Mouse (Mus musculus) erythroblast, embryonic 14.5 days (primary cell): ENCODE results near the gene Gm38392. TPM values are rescaled to one million over a fixed set of nuclear protein-coding genes. Genes with fewer than 3 reads are reported as not detected.

Experiments
- H3K27me3 ChIP-seq: 2 replicates; pipeline ENCODE4 v1.6.1; 2012; ENCODE audit warnings: inconsistent platforms; ENCODE audit not compliant: control insufficient read depth
- H3K36me3 ChIP-seq: 2 replicates; pipeline ENCODE4 v1.6.1; 2012; ENCODE audit warnings: mild to moderate bottlenecking, inconsistent platforms; ENCODE audit not compliant: control insufficient read depth
- H3K4me1 ChIP-seq: 2 replicates; pipeline ENCODE4 v1.6.1; 2012; ENCODE audit warnings: inconsistent platforms; ENCODE audit not compliant: control insufficient read depth
- H3K4me3 ChIP-seq: replicated peaks from 2 replicates; pipeline ENCODE3; 2012; ENCODE audit warnings: moderate library complexity, mild to moderate bottlenecking, inconsistent platforms
- H3K9me3 ChIP-seq: 2 replicates; pipeline ENCODE4 v1.6.1; 2012; ENCODE audit warnings: low read length, inconsistent platforms, mixed read lengths; ENCODE audit not compliant: control insufficient read depth
- GATA1 ChIP-seq: IDR thresholded peaks from 2 replicates; pipeline ENCODE4 v1.6.1; 2012; ENCODE audit warnings: low read length, inconsistent platforms, mixed read lengths
- TAL1 ChIP-seq: IDR thresholded peaks from 3 replicates; pipeline ENCODE4 v1.6.1; 2012; ENCODE audit warnings: low read length, inconsistent platforms, mixed read lengths
- polyA plus RNA-seq: library from polyadenylated mRNA; stranded (reverse); fragments of >175 nt; gene quantifications from 2 replicates; pipeline ENCODE4 v1.2.3, GENCODE M21; 2012

Gene Gm38392
- polyA plus RNA-seq, 1 experiment, result not detected

GRCm38 (mm10) chr3:88214197-88214938 is 72.6 kb downstream of the Gm38392 start:
- H3K9me3 ChIP-seq, result peaks cover 15% of the 10 kb centered on the region; the same call in 1 of the 2 replicates
- peaks cover 98% of the 10 kb centered on the region for H3K27me3 ChIP-seq
- H3K4me3 ChIP-seq, result no peak overlapping the region
- H3K4me1 ChIP-seq, result peaks cover 26% of the 10 kb centered on the region
- TF ChIP-seq GATA1 (no peak), TAL1 (no peak)
- no peaks in the 10 kb centered on the region for H3K36me3 ChIP-seq

GRCm38 (mm10) chr3:88213019-88213418 is 74.0 kb downstream of the Gm38392 start:
- Histone ChIP-seq H3K27me3 (peaks cover 98% of the 10 kb centered on the region), H3K9me3 (peaks cover 15% of the 10 kb centered on the region; the same call in 1 of the 2 replicates), H3K4me3 (no peak overlapping the region), H3K4me1 (peaks cover 26% of the 10 kb centered on the region), H3K36me3 (no peaks in the 10 kb centered on the region)
- TF ChIP-seq GATA1 (no peak), TAL1 (no peak)

- Histone ChIP-seq H3K27me3 (peaks cover 98% of the 10 kb centered on the region), H3K9me3 (peaks cover 15% of the 10 kb centered on the region; the same call in 1 of the 2 replicates)
These were observed 74.7 kb downstream of the Gm38392 start for GRCm38 (mm10) chr3:88212356-88212755.

GRCm38 (mm10) chr3:88210918-88211317 is 76.1 kb downstream of the Gm38392 start:
- Histone ChIP-seq H3K27me3 (peaks cover 98% of the 10 kb centered on the region), H3K4me1 (peaks cover 26% of the 10 kb centered on the region), H3K9me3 (peaks cover 14% of the 10 kb centered on the region; the same call in 1 of the 2 replicates), H3K4me3 (no peak overlapping the region), H3K36me3 (no peaks in the 10 kb centered on the region)
- TF ChIP-seq TAL1 (no peak), GATA1 (no peak)

More at GRCm38 (mm10) chr3:88212356-88212755, 74.7 kb downstream of the Gm38392 start:
- no peak overlapping the region for H3K4me3 ChIP-seq
- no peak for TF ChIP-seq GATA1
- TF ChIP-seq TAL1, result no peak
- H3K36me3 ChIP-seq, result no peaks in the 10 kb centered on the region
- peaks cover 26% of the 10 kb centered on the region for H3K4me1 ChIP-seq

GRCm38 (mm10) chr3:88210121-88210520 is 76.9 kb downstream of the Gm38392 start:
- peaks cover 98% of the 10 kb centered on the region for H3K27me3 ChIP-seq
- no peaks in the 10 kb centered on the region for H3K36me3 ChIP-seq
- H3K9me3 ChIP-seq, result peaks cover 9% of the 10 kb centered on the region; the same call in 1 of the 2 replicates
- H3K4me3 ChIP-seq, result no peak overlapping the region
- peaks cover 20% of the 10 kb centered on the region for H3K4me1 ChIP-seq
- TF ChIP-seq GATA1 (no peak), TAL1 (no peak)

- Histone ChIP-seq H3K27me3 (peaks cover 98% of the 10 kb centered on the region), H3K9me3 (peaks cover under 1% of the 10 kb centered on the region; the same call in 1 of the 2 replicates)
- no peak for TF ChIP-seq TAL1
- no peak for TF ChIP-seq GATA1
These were observed 77.7 kb downstream of the Gm38392 start for GRCm38 (mm10) chr3:88209306-88209705.

GRCm38 (mm10) chr3:88208226-88208720 is 78.7 kb downstream of the Gm38392 start:
- Histone ChIP-seq H3K4me3 (no peak overlapping the region), H3K4me1 (peaks cover 12% of the 10 kb centered on the region), H3K27me3 (peaks cover 98% of the 10 kb centered on the region), H3K36me3 (no peaks in the 10 kb centered on the region), H3K9me3 (no peaks in the 10 kb centered on the region)
- TF ChIP-seq TAL1 (no peak), GATA1 (no peak)

More at GRCm38 (mm10) chr3:88209306-88209705, 77.7 kb downstream of the Gm38392 start:
- H3K36me3 ChIP-seq, result no peaks in the 10 kb centered on the region
- no peak overlapping the region for H3K4me3 ChIP-seq
- H3K4me1 ChIP-seq, result peaks cover 15% of the 10 kb centered on the region

- peaks cover 7% of the 10 kb centered on the region for H3K4me1 ChIP-seq
- peaks cover 100% of the 10 kb centered on the region for H3K27me3 ChIP-seq
- no peaks in the 10 kb centered on the region for H3K9me3 ChIP-seq
- no peak for TF ChIP-seq GATA1
- TF ChIP-seq TAL1, result no peak
- H3K36me3 ChIP-seq, result no peaks in the 10 kb centered on the region
- no peak overlapping the region for H3K4me3 ChIP-seq
These were observed 79.4 kb downstream of the Gm38392 start for GRCm38 (mm10) chr3:88207451-88208100.

- Histone ChIP-seq H3K9me3 (no peaks in the 10 kb centered on the region), H3K4me3 (no peak overlapping the region), H3K36me3 (no peaks in the 10 kb centered on the region), H3K4me1 (peaks cover under 1% of the 10 kb centered on the region; the same call in 1 of the 2 replicates), H3K27me3 (peaks cover 100% of the 10 kb centered on the region)
- TF ChIP-seq TAL1 (no peak), GATA1 (no peak)
These were observed 80.1 kb downstream of the Gm38392 start for GRCm38 (mm10) chr3:88206901-88207371.
